In genomic region chr11:52109421-52109820, GRCm38 (mm10) we compare ENCODE assay signal across 1 mouse cellular context.
TF ChIP-seq lines count a peak whose summit lies in the region.

No protein-coding gene starts in this region.

TF ChIP-seq in MEL, 35 proteins besides CTCF, POLR2A, EP300 and RAD21 (continued from another document):
- TF ChIP-seq MEF2A (IDR thresholded peaks at IDR 0.05; ENCODE audit: extremely low read depth, insufficient replicate concordance, low read depth, low read length, poor library complexity, severe bottlenecking) (no peak), MYB (IDR thresholded peaks at IDR 0.05; ENCODE audit: low read depth, low read length) (no peak), TBP (IDR thresholded peaks at IDR 0.05; ENCODE audit: low read depth, low read length) (no peak), SIN3A (IDR thresholded peaks at IDR 0.05; ENCODE audit: low read length) (no peak)
